Mouse (Mus musculus): Measurements from ENCODE around the gene Tmco4.
A peak's percentile ranks its signal among the peaks of the same experiment; 100 is the strongest.

DNA sequence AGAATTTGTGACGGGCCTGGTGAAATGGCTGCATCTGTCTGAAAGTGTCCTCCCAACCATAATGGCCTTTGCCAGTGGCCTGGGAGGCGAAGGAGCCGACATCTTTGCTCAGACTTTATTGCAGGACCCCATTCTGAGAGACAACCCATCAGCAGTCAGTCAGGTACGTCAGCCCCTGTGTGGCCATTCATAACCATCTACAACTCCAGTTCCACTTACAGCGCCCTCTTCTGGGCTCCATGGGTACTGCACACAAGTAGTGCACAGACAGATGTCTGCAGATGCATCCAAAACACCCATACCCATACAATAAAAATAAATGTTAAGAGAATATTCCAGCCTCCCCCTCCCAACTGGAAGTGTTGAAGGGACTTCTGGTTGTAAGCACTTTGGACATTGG is 23.7 kb downstream of the Tmco4 start:
- TF ChIP-seq POLR2A (IDR thresholded peaks at IDR 0.05; ENCODE audit: insufficient read depth, low read depth, low read length): no peak
- peak; percentile 67 for TF ChIP-seq CTCF (IDR thresholded peaks at IDR 0.05)
- no peak for TF ChIP-seq EP300 (IDR thresholded peaks at IDR 0.05; ENCODE audit: insufficient read depth, low read depth, low read length)
